Mouse (Mus musculus): ENCODE results near the gene Acadl. TPM values are rescaled to one million over a fixed set of nuclear protein-coding genes. Genes with fewer than 3 reads are reported as not detected.
A peak's percentile ranks its signal among the peaks of the same experiment; 100 is the strongest.

Acadl gene
- total and polyA plus RNA-seq, 3 experiments: 0.12 to 0.32 TPM; not detected in 1

DNA sequence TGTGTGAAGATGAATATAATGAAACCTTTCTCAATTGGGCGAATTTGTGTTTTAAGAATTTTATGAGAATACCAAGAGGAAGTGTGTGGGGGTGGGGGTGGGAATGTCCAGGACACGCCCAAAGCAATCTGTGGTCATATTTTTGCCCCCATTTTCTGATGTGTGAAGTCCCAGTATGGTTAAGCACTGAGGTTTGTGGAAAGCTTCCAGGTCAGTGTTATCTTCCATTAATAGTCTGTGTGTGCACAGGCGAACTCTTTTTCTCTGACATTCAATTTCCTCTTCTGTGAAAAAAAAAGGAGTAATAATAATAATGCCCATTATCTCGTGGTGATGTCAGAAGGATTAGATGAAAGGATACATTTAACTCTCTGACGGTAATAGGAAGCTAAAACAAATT, 33.5 kb upstream of the Acadl start:
- Histone ChIP-seq H3K27ac (ENCODE audit: control insufficient read depth, low read depth, low read length) (no peak overlapping the region), H3K4me3 (ENCODE audit: control insufficient read depth in 1 of 2, insufficient read depth in 1 of 2, low read depth in 2 of 2, low read length in 2 of 2) (no peak overlapping the region), H3K36me3 (ENCODE audit: control insufficient read depth in 1 of 2, insufficient read depth in 2 of 2, low read length in 2 of 2) (no peaks in the 10 kb centered on the region), H3K9me3 (replicated peaks; ENCODE audit: insufficient read depth, low read length) (no peaks in the 10 kb centered on the region), H3K9ac (ENCODE audit: control insufficient read depth, low read depth, low read length, poor library complexity, severe bottlenecking) (no peak overlapping the region), H3K27me3 (ENCODE audit: control insufficient read depth in 1 of 2, insufficient read depth in 2 of 2, low read length in 2 of 2) (no peaks in the 10 kb centered on the region), H3K4me1 (ENCODE audit: control insufficient read depth in 1 of 2, insufficient read depth in 2 of 2, low read length in 2 of 2) (no peaks in the 10 kb centered on the region), H3K79me2 (ENCODE audit: control insufficient read depth, insufficient read depth, low read length, poor library complexity) (no peaks in the 10 kb centered on the region)
- DNase-seq (ENCODE audit: low read depth, low spot score): no peak
- TF ChIP-seq TCF12 (IDR thresholded peaks at IDR 0.05; ENCODE audit: low read depth, low read length): no peak
- TF ChIP-seq ZMIZ1 (IDR thresholded peaks at IDR 0.05; ENCODE audit: low read depth, low read length): no peak
- no peak for TF ChIP-seq NRF1 (IDR thresholded peaks at IDR 0.05; ENCODE audit: insufficient read depth, low read depth, low read length, poor library complexity, severe bottlenecking)
- no peak for TF ChIP-seq CHD2 (IDR thresholded peaks at IDR 0.05; ENCODE audit: low read length)
- TF ChIP-seq SIN3A (IDR thresholded peaks at IDR 0.05; ENCODE audit: low read length): no peak
- TF ChIP-seq ETS1 (IDR thresholded peaks at IDR 0.05; ENCODE audit: low read depth, low read length): no peak
- TF ChIP-seq MYC (IDR thresholded peaks at IDR 0.05; ENCODE audit: low read depth, low read length): no peak
- TF ChIP-seq TAL1 (IDR thresholded peaks at IDR 0.05; ENCODE audit: low read length): no peak
- no peak for TF ChIP-seq KAT2A (conservative IDR thresholded peaks at IDR 0.05; ENCODE audit: low read depth, low read length)
- TF ChIP-seq NELFE (IDR thresholded peaks at IDR 0.05; ENCODE audit: low read depth, low read length): no peak
- no peak for TF ChIP-seq E2F4 (IDR thresholded peaks at IDR 0.05; ENCODE audit: borderline replicate concordance, low read depth, low read length)
- TF ChIP-seq JUND (IDR thresholded peaks at IDR 0.05; ENCODE audit: low read depth, low read length): no peak
- TF ChIP-seq USF1 (IDR thresholded peaks at IDR 0.05; ENCODE audit: low read depth, low read length): no peak
- TF ChIP-seq MXI1 (IDR thresholded peaks at IDR 0.05; ENCODE audit: low read depth, low read length): no peak

DNA sequence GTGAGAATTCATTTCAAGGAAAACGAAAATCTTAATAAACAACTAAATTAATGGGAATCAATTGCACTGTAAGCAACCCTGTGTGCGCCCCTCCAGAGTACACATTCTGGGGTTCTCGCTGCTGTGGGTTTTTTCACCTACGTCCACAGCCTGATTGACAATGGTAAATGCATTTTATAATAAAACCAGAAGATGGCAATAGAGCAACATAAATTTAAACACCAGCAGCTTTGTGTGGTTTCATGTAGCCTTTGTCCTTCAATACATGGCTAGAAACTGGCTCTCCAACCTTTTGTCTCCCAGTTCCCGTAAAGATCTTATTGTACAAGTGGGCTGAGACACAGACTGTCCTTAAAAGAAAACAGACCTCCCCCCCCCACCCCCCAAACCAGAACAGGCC, 33.0 kb upstream of the Acadl start:
- H3K4me3 ChIP-seq (ENCODE audit: control insufficient read depth in 1 of 2, insufficient read depth in 1 of 2, low read depth in 2 of 2, low read length in 2 of 2): no peak overlapping the region
- no peaks in the 10 kb centered on the region for H3K79me2 ChIP-seq (ENCODE audit: control insufficient read depth, insufficient read depth, low read length, poor library complexity)
- no peaks in the 10 kb centered on the region for H3K4me1 ChIP-seq (ENCODE audit: control insufficient read depth in 1 of 2, insufficient read depth in 2 of 2, low read length in 2 of 2)
- no peaks in the 10 kb centered on the region for H3K27me3 ChIP-seq (ENCODE audit: control insufficient read depth in 1 of 2, insufficient read depth in 2 of 2, low read length in 2 of 2)
- H3K9me3 ChIP-seq (replicated peaks; ENCODE audit: insufficient read depth, low read length): no peaks in the 10 kb centered on the region
- H3K27ac ChIP-seq (ENCODE audit: control insufficient read depth, low read depth, low read length): no peak overlapping the region
- DNase-seq (ENCODE audit: low read depth, low spot score): peak; percentile 45
- H3K9ac ChIP-seq (ENCODE audit: control insufficient read depth, low read depth, low read length, poor library complexity, severe bottlenecking): no peak overlapping the region
- TF ChIP-seq MAX (IDR thresholded peaks at IDR 0.05; ENCODE audit: low read length) (no peak), EP300 (IDR thresholded peaks at IDR 0.05; ENCODE audit: low read depth in 1 of 2, low read length in 2 of 2) (no peak), CTCF (IDR thresholded peaks at IDR 0.05 in 2 of 3, conservative IDR thresholded peaks at IDR 0.05 in 1 of 3; ENCODE audit: control insufficient read depth in 1 of 3, insufficient read depth in 1 of 3, low read depth in 2 of 3, low read length in 3 of 3, poor library complexity in 1 of 3, severe bottlenecking in 1 of 3) (peak in 1 of 3 experiments; percentile 46; a peak in 2 of 6 replicates), TCF12 (IDR thresholded peaks at IDR 0.05; ENCODE audit: low read depth, low read length) (no peak), MAFK (IDR thresholded peaks at IDR 0.05; ENCODE audit: borderline replicate concordance, low read depth, low read length) (no peak), POLR2A (IDR thresholded peaks at IDR 0.05; ENCODE audit: control insufficient read depth in 1 of 2, insufficient read depth in 1 of 2, low read depth in 1 of 2, low read length in 2 of 2, poor library complexity in 1 of 2) (no peak), ZKSCAN1 (IDR thresholded peaks at IDR 0.05; ENCODE audit: low read depth, low read length) (no peak), USF2 (IDR thresholded peaks at IDR 0.05; ENCODE audit: borderline replicate concordance in 1 of 2, insufficient read depth in 1 of 2, low read depth in 1 of 2, low read length in 2 of 2) (no peak), CHD1 (IDR thresholded peaks at IDR 0.05; ENCODE audit: low read depth, low read length) (no peak), USF1 (IDR thresholded peaks at IDR 0.05; ENCODE audit: low read depth, low read length) (no peak), POLR2AphosphoS2 (IDR thresholded peaks at IDR 0.05; ENCODE audit: low read length) (no peak), TAL1 (IDR thresholded peaks at IDR 0.05; ENCODE audit: low read length) (no peak), SIN3A (IDR thresholded peaks at IDR 0.05; ENCODE audit: low read length) (no peak), ZC3H11A (IDR thresholded peaks at IDR 0.05; ENCODE audit: low read depth, low read length) (peak; percentile 23; the same call in 1 of the 2 replicates), ZMIZ1 (IDR thresholded peaks at IDR 0.05; ENCODE audit: low read depth, low read length) (no peak), SMC3 (IDR thresholded peaks at IDR 0.05; ENCODE audit: low read depth, low read length) (peak; percentile 51), RAD21 (IDR thresholded peaks at IDR 0.05; ENCODE audit: low read depth, low read length) (peak; percentile 57), GATA1 (IDR thresholded peaks at IDR 0.05; ENCODE audit: low read depth, low read length) (no peak), HCFC1 (IDR thresholded peaks at IDR 0.05; ENCODE audit: low read depth, low read length) (no peak)
- no peaks in the 10 kb centered on the region for H3K36me3 ChIP-seq (ENCODE audit: control insufficient read depth in 1 of 2, insufficient read depth in 2 of 2, low read length in 2 of 2)
